ENCODE assay signal across 19 mouse cellular contexts in genomic region chr12:83013918-83014691, GRCm38 (mm10).
"Had no signal": no experiment of that assay in that cellular context is flagged by ENCODE, and none has a peak within 500 bp of the region (broad histone marks: within the 10 kb centered on the region; RNA-seq: fewer than 3 reads in every experiment).

No protein-coding gene starts in this region.

- H3K27me3 ChIP-seq: limb, embryonic 12.5 days; limb, embryonic 15.5 days; liver, embryonic 13.5 days; midbrain, embryonic 12.5 days; neural tube, embryonic 13.5 days; stomach, embryonic 15.5 days had no signal

- H3K4me3 ChIP-seq: limb, embryonic 12.5 days; limb, embryonic 15.5 days; liver, embryonic 13.5 days; midbrain, embryonic 12.5 days; myocyte; neural tube, embryonic 13.5 days; stomach, embryonic 15.5 days had no signal

- H3K9me3 ChIP-seq: limb, embryonic 12.5 days; limb, embryonic 15.5 days; liver, embryonic 13.5 days; midbrain, embryonic 12.5 days; neural tube, embryonic 13.5 days; stomach, embryonic 15.5 days had no signal

- H3K4me2 ChIP-seq: limb, embryonic 12.5 days; limb, embryonic 15.5 days; liver, embryonic 13.5 days; midbrain, embryonic 12.5 days; neural tube, embryonic 13.5 days; stomach, embryonic 15.5 days had no signal

- H3K36me3 ChIP-seq: limb, embryonic 12.5 days; limb, embryonic 15.5 days; liver, embryonic 13.5 days; midbrain, embryonic 12.5 days; neural tube, embryonic 13.5 days; stomach, embryonic 15.5 days had no signal

- H3K27ac ChIP-seq: limb, embryonic 12.5 days; limb, embryonic 15.5 days; liver, embryonic 13.5 days; midbrain, embryonic 12.5 days; neural tube, embryonic 13.5 days; stomach, embryonic 15.5 days had no signal

- H3K9ac ChIP-seq: limb, embryonic 12.5 days; limb, embryonic 15.5 days; liver, embryonic 13.5 days; midbrain, embryonic 12.5 days; neural tube, embryonic 13.5 days; stomach, embryonic 15.5 days had no signal

- ATAC-seq: inflammation-experienced regulatory T-cells, adult 6 months; intestine, embryonic 16.5 days; midbrain, embryonic 16.5 days had no signal

- H3K4me1 ChIP-seq: limb, embryonic 12.5 days; limb, embryonic 15.5 days; liver, embryonic 13.5 days; midbrain, embryonic 12.5 days; neural tube, embryonic 13.5 days; stomach, embryonic 15.5 days had no signal

- DNase-seq: kidney, adult 18-20 months; kidney, adult 9 months; kidney, postnatal 14 days; kidney, postnatal 4 days; left cerebral cortex, postnatal 4 days; liver, embryonic 13.5 days; retina, postnatal 1 day; right cerebral cortex, postnatal 25 days; spleen, adult 18-20 months; thymus, postnatal 25 days had no signal
